Mouse (Mus musculus) hematopoietic stem cell, adult 5-6 weeks (primary cell): Measurements from ENCODE around the gene Ptgs1. TPM values are rescaled to one million over a fixed set of nuclear protein-coding genes. Genes with fewer than 3 reads are reported as not detected.
"Not testable (repeated sequence)": the region's sequence is repeated elsewhere in the genome, so short reads cannot be mapped to it uniquely, and the experiment has no call there.

Experiments used
- ATAC-seq, 2 experiments: fragments of 125-278 bp in 1 of 2; replicated peaks in 1 of 2; 2 replicates each; pipeline ENCODE4 v1.8.0; 2016 to 2017; ENCODE audit warnings: inconsistent platforms in 2 of 2, mild to moderate bottlenecking in 2 of 2, moderate number of reproducible peaks in 2 of 2, low read depth in 1 of 2, moderate TSS enrichment in 1 of 2; ENCODE audit not compliant: low FRiP score in 2 of 2, poor library complexity in 2 of 2, severe bottlenecking in 2 of 2, insufficient read depth in 1 of 2, low TSS enrichment in 1 of 2
- total RNA-seq: library from RNA; stranded (forward); fragments of 172-1452, 232-1000 nt; gene quantifications from 2 replicates; pipeline ENCODE4 v1.2.3, GENCODE M21; 2017

The Ptgs1 gene
- 28.5 and 46.1 TPM in 2 replicates for total RNA-seq

GRCm38 (mm10) chr2:36230366-36230765 is at the start of gene Ptgs1:
Gene Ptgs1 (plus strand): TSS chr2:36230426.
- ATAC-seq, result peak; percentile 90 to 93

GRCm38 (mm10) chr2:36181587-36182368 is 48.4 kb upstream of the Ptgs1 start:
- not testable (repeated sequence) for ATAC-seq

- peak; percentile 71 to 77 for ATAC-seq
Measured at GRCm38 (mm10) chr2:36183278-36183677, 46.9 kb upstream of the Ptgs1 start.

- ATAC-seq, result no peak
Measured at GRCm38 (mm10) chr2:36184192-36184591, 46.0 kb upstream of the Ptgs1 start.

GRCm38 (mm10) chr2:36184876-36185275 is 45.4 kb upstream of the Ptgs1 start:
- peak; percentile 52 to 65; a peak in 3 of 4 replicates for ATAC-seq

GRCm38 (mm10) chr2:36189200-36189599 is 41.0 kb upstream of the Ptgs1 start:
- not testable (repeated sequence) for ATAC-seq

- no peak for ATAC-seq
Measured at GRCm38 (mm10) chr2:36191098-36191941, 38.9 kb upstream of the Ptgs1 start.

- no peak for ATAC-seq
Measured at GRCm38 (mm10) chr2:36197021-36197420, 33.2 kb upstream of the Ptgs1 start.

- peak; percentile 38 to 58; a peak in 3 of 4 replicates for ATAC-seq
Measured at GRCm38 (mm10) chr2:36197919-36198881, 32.0 kb upstream of the Ptgs1 start.

GRCm38 (mm10) chr2:36198882-36199262 is 31.4 kb upstream of the Ptgs1 start:
- no peak for ATAC-seq

GRCm38 (mm10) chr2:36200813-36201212 is 29.4 kb upstream of the Ptgs1 start:
- no peak for ATAC-seq

GRCm38 (mm10) chr2:36201756-36202610 is 28.2 kb upstream of the Ptgs1 start:
- ATAC-seq, result no peak

- ATAC-seq, result no peak
Measured at GRCm38 (mm10) chr2:36202611-36202880, 27.7 kb upstream of the Ptgs1 start.

GRCm38 (mm10) chr2:36203011-36203825 is 27.0 kb upstream of the Ptgs1 start:
- ATAC-seq, result peak; percentile 60 to 67

GRCm38 (mm10) chr2:36204595-36204994 is 25.6 kb upstream of the Ptgs1 start:
- ATAC-seq, result no peak

- ATAC-seq, result no peak
Measured at GRCm38 (mm10) chr2:36207071-36207470, 23.2 kb upstream of the Ptgs1 start.
